Mouse (Mus musculus): ENCODE measurements around the gene Samd11. TPM values are rescaled to one million over a fixed set of nuclear protein-coding genes. Genes with fewer than 3 reads are reported as not detected.

Samd11 gene
- 37.0 and 42.2 TPM in 2 replicates for polyA plus RNA-seq (2015; fragmentation: Nextera tagmentation; extraction: Ambion mirVana)

DNA sequence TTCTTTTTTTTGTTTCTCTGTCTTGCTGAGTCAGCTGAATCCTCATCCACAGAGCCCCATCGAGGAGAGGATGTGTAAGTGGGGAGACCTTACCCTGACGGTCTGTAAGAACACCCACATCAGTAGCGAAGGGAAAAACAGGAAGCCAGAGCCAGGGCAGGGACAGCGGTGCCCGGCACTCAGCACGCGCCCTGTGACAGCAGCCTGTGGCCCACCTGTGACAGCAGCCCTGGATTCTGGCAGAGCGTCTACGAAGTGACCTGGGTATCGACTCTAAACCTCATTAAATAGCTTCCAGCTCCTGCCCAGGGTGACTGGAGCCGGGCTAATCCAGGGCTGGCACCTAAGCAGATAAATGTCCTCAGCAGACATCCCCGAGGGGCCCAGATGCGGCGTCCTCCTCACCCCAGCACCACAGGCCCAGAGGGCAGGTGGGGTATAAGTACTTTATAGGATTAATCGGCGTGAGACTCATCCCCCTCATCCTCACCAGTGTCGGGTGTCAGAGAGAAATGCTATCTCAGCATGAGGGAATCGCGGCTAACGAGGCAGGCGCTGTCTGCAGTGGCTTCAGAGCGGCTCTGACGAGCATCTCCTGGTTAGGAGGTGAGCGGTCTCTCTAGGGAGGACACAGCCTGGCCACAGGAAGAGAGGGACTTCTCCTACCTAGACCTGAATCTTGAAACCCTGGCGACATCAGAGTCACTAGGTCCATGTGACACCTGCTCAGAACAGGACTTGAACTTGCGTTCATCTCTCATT is at the start of gene Samd11:
Samd11 (minus strand) TSS at position 580 of the 762 bp plus-strand sequence.
- peak; percentile 29 for ATAC-seq (ENCODE audit: insufficient read depth)

DNA sequence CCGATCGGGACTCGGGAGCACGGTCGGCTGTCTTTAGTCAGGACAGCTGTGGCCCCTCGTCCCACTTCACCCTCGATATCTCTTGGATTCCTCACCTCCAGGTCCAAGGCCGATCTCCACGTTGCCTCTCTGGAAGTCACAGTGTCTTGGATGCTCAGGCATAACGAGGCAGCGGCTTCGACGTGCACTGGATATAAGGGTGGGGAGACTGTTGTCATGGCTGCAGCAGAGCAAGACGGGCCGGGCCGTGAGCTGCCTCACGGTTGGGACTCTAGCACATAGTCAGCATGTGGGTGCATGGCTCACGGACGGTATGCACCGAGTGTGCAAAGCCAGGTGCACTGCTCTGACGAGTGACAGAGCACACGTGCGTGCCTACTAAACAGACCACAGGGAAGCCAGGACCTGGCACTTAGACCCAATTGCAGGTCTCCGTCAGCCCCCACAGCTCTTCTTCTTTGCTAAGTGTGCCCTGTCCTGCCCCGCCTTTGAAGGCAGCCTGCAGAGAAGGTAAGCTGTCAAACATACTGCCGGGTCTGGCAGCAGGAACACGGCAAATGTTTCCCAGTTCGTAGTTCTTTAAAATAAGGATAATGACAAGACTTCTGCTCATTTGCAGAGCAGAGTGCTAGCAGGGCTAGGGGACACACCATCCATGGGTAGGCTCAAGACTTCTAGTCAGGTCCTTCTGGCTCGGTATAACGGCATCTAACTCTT is 938 bp downstream of the Samd11 start:
- Histone ChIP-seq H3K4me1 (replicated peaks) (peaks cover 51% of the 10 kb centered on the region), H3K27ac (replicated peaks) (peak overlapping the region; percentile 97), H3K4me3 (replicated peaks) (peak overlapping the region; percentile 66), H3K9me3 (replicated peaks) (no peaks in the 10 kb centered on the region), H3K4me2 (peak overlapping the region; percentile 78), H3K36me3 (replicated peaks) (peaks cover 26% of the 10 kb centered on the region), H3K27me3 (peaks cover 16% of the 10 kb centered on the region), H3K9ac (peak overlapping the region; percentile 80)
- peak; percentile 52 for ATAC-seq (ENCODE audit: insufficient read depth)
- under 1% methylated on average over 28 of the region's 30 CpGs for WGBS (ENCODE audit: insufficient replicate concordance)

More for the DNA sequence above, at the start of gene Samd11:
- WGBS (ENCODE audit: insufficient replicate concordance) = 4% methylated on average over 26 of the region's 26 CpGs
- H3K4me3 ChIP-seq (replicated peaks) = peak within 1 kb of the TSS; percentile 66
- no peaks in the 10 kb centered on the region for H3K9me3 ChIP-seq (replicated peaks)
- peaks cover 16% of the 10 kb centered on the region for H3K27me3 ChIP-seq
- peak within 1 kb of the TSS; percentile 80 for H3K9ac ChIP-seq
- peaks cover 18% of the 10 kb centered on the region for H3K36me3 ChIP-seq (replicated peaks)
- H3K4me2 ChIP-seq = peak within 1 kb of the TSS; percentile 78
- peak within 1 kb of the TSS; percentile 97 for H3K27ac ChIP-seq (replicated peaks)
- H3K4me1 ChIP-seq (replicated peaks) = peaks cover 44% of the 10 kb centered on the region

DNA sequence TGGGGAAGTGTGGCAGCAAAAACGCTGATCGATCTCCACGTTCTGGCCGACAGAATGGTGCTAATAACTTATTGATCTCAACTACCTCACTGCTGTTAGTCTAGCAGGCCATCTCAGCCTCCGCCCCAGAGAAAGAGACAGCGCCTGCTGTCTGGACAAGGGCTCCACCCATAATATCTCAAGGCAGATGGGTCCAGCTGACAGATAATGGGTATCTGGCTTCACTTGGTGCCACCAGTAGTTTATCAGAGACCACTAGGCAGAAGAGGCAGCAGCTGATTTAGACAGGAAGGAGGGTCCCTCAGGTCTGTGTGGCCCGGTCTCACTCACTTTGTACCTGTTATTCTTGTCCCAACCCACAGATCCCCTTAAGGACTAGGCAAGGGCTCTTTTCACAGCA is 2.4 kb downstream of the Samd11 start:
- Histone ChIP-seq H3K27me3 (peaks cover 16% of the 10 kb centered on the region), H3K27ac (replicated peaks) (peak overlapping the region; percentile 96), H3K4me1 (replicated peaks) (peaks cover 65% of the 10 kb centered on the region), H3K4me2 (peak overlapping the region; percentile 69), H3K36me3 (replicated peaks) (peaks cover 41% of the 10 kb centered on the region), H3K9ac (peak overlapping the region; percentile 60), H3K4me3 (replicated peaks) (peak overlapping the region; percentile 42), H3K9me3 (replicated peaks) (no peaks in the 10 kb centered on the region)
- ATAC-seq (ENCODE audit: insufficient read depth) = peak; percentile 85
- WGBS (ENCODE audit: insufficient replicate concordance) = 16% methylated on average over 7 of the region's 7 CpGs

DNA sequence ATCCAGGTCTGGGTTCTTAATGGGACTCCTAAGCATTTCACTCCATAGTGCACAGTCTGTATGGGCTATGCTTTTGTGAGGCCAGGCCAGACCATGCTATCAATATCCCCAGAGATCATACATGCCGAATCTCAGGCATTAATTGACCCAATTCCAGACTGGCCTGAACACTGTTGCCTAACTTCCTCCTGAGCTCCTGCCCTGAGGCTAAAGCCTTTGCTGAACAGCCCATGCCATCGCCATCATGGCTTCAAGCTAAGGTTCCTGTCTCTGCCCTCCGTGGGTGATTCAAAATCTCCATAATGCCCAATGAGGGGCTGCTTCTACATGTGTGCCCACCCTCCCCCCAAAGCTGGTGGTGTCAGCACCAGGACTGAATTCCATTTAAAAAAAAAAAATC is 2.8 kb downstream of the Samd11 start:
- H3K4me3 ChIP-seq (replicated peaks) = peak overlapping the region; percentile 42
- peak overlapping the region; percentile 96 for H3K27ac ChIP-seq (replicated peaks)
- 13% methylated on average over 3 of the region's 3 CpGs for WGBS (ENCODE audit: insufficient replicate concordance)
- peaks cover 45% of the 10 kb centered on the region for H3K36me3 ChIP-seq (replicated peaks)
- H3K9me3 ChIP-seq (replicated peaks) = no peaks in the 10 kb centered on the region
- peaks cover 65% of the 10 kb centered on the region for H3K4me1 ChIP-seq (replicated peaks)
- ATAC-seq (ENCODE audit: insufficient read depth) = peak; percentile 13
- H3K4me2 ChIP-seq = peak overlapping the region; percentile 69
- peaks cover 16% of the 10 kb centered on the region for H3K27me3 ChIP-seq
- H3K9ac ChIP-seq = peak overlapping the region; percentile 60

DNA sequence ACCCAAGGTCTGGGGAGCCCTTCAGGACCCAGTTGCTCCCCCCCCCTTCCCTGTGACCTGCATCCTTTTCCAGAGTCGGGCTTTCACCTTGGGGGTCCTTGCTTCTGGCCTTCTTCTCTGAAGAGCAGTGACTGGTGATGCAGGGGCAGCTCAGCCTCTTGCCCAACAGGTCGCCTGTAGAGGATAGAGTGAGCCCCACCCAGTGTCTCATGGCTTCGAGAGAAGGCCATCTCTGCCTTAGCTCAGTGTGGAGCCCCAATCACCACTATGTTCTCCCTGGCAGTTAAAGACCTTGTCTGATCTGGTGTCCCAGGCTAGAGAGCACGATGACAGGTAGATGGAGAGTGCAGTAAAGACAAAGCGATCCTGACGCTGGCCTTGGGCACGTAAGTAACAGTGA is 3.3 kb downstream of the Samd11 start:
- peak overlapping the region; percentile 69 for H3K4me2 ChIP-seq
- peak overlapping the region; percentile 96 for H3K27ac ChIP-seq (replicated peaks)
- peaks cover 65% of the 10 kb centered on the region for H3K4me1 ChIP-seq (replicated peaks)
- H3K36me3 ChIP-seq (replicated peaks) = peaks cover 50% of the 10 kb centered on the region
- ATAC-seq (ENCODE audit: insufficient read depth) = peak; percentile 40
- peaks cover 16% of the 10 kb centered on the region for H3K27me3 ChIP-seq
- H3K4me3 ChIP-seq (replicated peaks) = peak overlapping the region; percentile 42
- no peaks in the 10 kb centered on the region for H3K9me3 ChIP-seq (replicated peaks)
- 19% methylated on average over 7 of the region's 7 CpGs for WGBS (ENCODE audit: insufficient replicate concordance)
- peak overlapping the region; percentile 60 for H3K9ac ChIP-seq

DNA sequence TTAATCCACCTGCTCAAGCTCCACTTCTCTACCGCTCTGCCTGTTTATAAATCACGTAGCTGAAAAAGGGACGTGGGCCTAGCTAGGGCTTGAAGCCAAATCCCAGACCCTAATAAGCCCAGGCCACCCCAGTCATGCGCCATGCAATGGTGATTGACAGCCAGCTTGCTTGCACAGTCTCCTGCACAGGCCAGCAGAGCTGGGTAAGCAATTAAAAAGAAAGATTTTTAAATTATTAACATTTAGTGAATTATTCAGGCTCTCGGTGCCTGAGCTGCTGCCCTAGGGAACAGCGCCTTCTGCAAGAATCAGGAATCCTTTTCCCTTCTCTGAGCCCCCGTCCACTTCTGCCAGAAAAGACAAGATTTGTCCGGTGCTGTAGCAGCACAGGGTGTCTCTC is 4.4 kb downstream of the Samd11 start:
- peak overlapping the region; percentile 42 for H3K4me3 ChIP-seq (replicated peaks)
- WGBS (ENCODE audit: insufficient replicate concordance) = 82% methylated on average over 8 of the region's 8 CpGs

DNA sequence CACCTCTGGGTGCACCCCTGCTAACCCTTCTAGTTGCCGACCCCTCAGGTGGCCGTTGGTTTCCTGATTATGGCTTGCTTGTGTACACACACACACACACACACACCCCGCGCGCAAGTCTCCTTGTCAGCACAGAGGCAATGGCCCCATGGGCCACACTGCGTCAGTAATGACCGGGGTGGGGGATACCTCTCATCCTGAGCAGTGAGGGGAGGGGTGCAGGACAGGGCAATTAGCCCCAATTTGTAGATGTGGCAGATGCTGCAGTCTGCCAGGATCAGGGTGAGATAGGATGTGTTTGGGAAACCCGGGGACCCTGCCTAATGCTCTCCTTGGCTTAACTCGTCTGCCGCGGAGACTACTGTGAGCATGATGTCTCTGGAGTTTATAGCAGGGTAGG is 5.9 kb downstream of the Samd11 start:
- Histone ChIP-seq H3K27me3 (peaks cover 4% of the 10 kb centered on the region), H3K4me3 (replicated peaks) (no peak overlapping the region), H3K27ac (replicated peaks) (peak overlapping the region; percentile 96), H3K4me1 (replicated peaks) (peaks cover 61% of the 10 kb centered on the region), H3K4me2 (no peak overlapping the region), H3K9ac (no peak overlapping the region), H3K9me3 (replicated peaks) (no peaks in the 10 kb centered on the region), H3K36me3 (replicated peaks) (peaks cover 75% of the 10 kb centered on the region)
- no peak for ATAC-seq (ENCODE audit: insufficient read depth)
- 58% methylated on average over 11 of the region's 11 CpGs for WGBS (ENCODE audit: insufficient replicate concordance)

More for the DNA sequence above, 4.4 kb downstream of the Samd11 start:
- no peaks in the 10 kb centered on the region for H3K9me3 ChIP-seq (replicated peaks)
- peaks cover 60% of the 10 kb centered on the region for H3K36me3 ChIP-seq (replicated peaks)
- H3K27me3 ChIP-seq = peaks cover 16% of the 10 kb centered on the region
- no peak for ATAC-seq (ENCODE audit: insufficient read depth)
- peak overlapping the region; percentile 69 for H3K4me2 ChIP-seq
- peak overlapping the region; percentile 60 for H3K9ac ChIP-seq
- peak overlapping the region; percentile 96 for H3K27ac ChIP-seq (replicated peaks)
- peaks cover 73% of the 10 kb centered on the region for H3K4me1 ChIP-seq (replicated peaks)

DNA sequence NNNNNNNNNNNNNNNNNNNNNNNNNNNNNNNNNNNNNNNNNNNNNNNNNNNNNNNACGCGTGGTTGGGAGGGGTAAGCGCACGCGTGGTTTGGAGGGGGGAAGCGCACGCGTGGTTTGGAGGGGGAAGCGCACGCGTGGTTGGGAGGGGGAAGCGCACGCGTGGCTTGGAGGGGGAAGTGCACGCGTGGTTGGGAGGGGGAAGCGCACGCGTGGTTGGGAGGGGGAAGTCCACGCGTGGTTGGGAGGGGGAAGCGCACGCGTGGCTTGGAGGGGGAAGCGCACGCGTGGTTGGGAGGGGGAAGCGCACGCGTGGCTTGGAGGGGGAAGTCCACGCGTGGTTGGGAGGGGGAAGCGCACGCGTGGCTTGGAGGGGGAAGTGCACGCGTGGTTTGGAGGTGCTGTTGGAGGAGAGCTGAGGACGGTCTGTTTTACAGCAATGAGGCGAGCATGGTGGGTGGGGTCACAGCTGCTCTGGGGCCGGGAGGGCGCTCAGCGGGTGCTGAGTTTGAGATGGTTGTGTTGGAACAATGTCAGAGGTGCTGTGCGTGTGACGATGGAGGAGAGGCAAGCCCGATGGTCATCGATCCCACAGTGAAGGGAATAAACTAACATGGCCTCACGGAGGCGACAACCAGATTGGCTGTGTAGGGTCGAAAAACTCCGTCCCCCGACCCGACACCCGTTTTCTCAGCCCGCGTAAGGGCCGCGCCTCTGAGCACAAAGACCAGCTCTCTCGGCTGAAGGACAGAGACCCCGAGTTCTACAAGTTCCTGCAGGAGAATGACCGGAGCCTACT is 18.6 kb downstream of the Samd11 start:
- ATAC-seq (ENCODE audit: insufficient read depth) = no peak
- Histone ChIP-seq H3K4me3 (replicated peaks) (peak overlapping the region; percentile 97), H3K9ac (peak overlapping the region; percentile 78), H3K27ac (replicated peaks) (peak overlapping the region; percentile 96), H3K4me1 (replicated peaks) (peaks cover 41% of the 10 kb centered on the region), H3K9me3 (replicated peaks) (no peaks in the 10 kb centered on the region), H3K36me3 (replicated peaks) (peaks cover 57% of the 10 kb centered on the region), H3K4me2 (peak overlapping the region; percentile 99), H3K27me3 (no peaks in the 10 kb centered on the region)
- WGBS (ENCODE audit: insufficient replicate concordance) = 17% methylated on average over 58 of the region's 60 CpGs

DNA sequence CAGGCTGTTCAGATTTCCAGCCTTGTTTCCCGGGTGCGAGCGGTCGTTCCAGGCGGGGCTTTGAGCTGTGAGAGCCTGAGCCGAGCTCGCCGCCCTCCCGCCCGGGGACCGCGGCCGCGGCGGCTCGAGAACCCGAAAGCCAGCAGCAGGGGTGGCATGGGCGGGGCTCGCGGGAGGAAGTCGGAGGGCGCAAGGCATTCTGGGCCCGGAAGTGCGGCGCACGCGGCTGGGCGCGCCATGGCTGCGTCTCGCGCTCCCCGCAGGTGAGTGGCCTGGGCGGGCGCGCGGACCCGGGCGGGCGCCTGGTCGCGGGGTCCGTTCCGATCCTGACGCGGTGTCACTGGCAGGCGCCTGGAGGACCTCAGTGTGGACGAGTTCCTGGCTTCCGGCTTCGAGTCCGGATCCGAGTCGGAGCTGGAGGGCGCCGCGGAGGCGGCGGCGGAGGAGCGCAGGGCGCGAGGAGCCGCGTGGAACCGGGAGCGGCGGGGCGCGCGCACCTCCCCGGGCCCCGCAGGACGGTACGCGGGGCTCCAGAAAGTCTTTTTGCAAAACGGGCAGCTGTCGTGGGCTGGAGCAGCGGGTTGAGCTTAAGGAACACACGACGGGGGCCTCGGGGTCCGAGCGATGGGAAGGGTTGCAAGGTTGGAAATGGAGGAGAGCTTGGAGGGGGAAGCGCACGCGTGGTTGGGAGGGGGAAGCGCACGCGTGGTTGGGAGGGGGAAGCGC is 19.5 kb downstream of the Samd11 start, which contains the start of gene Noc2l:
Noc2l (plus strand) TSS at position 203 of the 726 bp plus-strand sequence.
- H3K27ac ChIP-seq (replicated peaks) = peak within 1 kb of the TSS; percentile 96
- no peaks in the 10 kb centered on the region for H3K27me3 ChIP-seq
- peaks cover 57% of the 10 kb centered on the region for H3K36me3 ChIP-seq (replicated peaks)
- H3K4me1 ChIP-seq (replicated peaks) = peaks cover 41% of the 10 kb centered on the region
- H3K9me3 ChIP-seq (replicated peaks) = no peaks in the 10 kb centered on the region
- peak within 1 kb of the TSS; percentile 97 for H3K4me3 ChIP-seq (replicated peaks)
- under 1% methylated on average over 90 of the region's 90 CpGs for WGBS (ENCODE audit: insufficient replicate concordance)
- ATAC-seq (ENCODE audit: insufficient read depth) = peak; percentile 85
- H3K4me2 ChIP-seq = peak within 1 kb of the TSS; percentile 99
- H3K9ac ChIP-seq = peak within 1 kb of the TSS; percentile 85

DNA sequence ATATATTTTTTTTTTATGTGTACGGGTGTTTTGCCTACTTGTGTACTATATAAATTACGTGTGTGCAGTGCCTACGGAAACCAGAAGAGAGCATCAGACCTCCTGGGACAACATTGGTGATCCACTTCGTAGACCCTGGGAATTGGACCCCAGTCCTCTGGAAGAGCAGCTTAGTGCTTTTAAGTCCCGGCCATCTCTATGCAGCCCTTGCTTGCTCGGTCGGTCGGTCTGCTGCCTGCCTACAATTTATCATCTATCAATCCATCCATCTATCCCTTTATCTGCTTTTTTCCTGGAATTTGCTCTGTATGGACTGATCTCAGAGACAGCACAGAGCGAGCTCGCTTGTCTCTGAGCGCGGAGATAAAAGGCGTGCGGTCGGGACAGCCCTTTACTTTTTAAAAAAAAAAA is 20.1 kb downstream of the Samd11 start:
- Histone ChIP-seq H3K4me2 (peak overlapping the region; percentile 99), H3K9me3 (replicated peaks) (no peaks in the 10 kb centered on the region), H3K9ac (peak overlapping the region; percentile 78), H3K27me3 (no peaks in the 10 kb centered on the region), H3K27ac (replicated peaks) (peak overlapping the region; percentile 96), H3K4me1 (replicated peaks) (peaks cover 41% of the 10 kb centered on the region), H3K36me3 (replicated peaks) (peaks cover 57% of the 10 kb centered on the region), H3K4me3 (replicated peaks) (peak overlapping the region; percentile 97)
- peak; percentile 51 for ATAC-seq (ENCODE audit: insufficient read depth)
- under 1% methylated on average over 15 of the region's 15 CpGs for WGBS (ENCODE audit: insufficient replicate concordance)

Data from liver, embryonic 15.5 days (tissue).